Mouse (Mus musculus) mouse trophoblast stem cell (cell line): Measurements from ENCODE around the gene Abcc9.

ENCODE experiments used
- in situ Hi-C, 2 experiments: fragments of 300-500 bp; cut with MseI, MboI; formaldehyde crosslinking; loops; 2 replicates in 1 of 2; 3 replicates in 1 of 2; pipeline ENCODE4 v1.15.1; 2025

The Abcc9 gene

DNA sequence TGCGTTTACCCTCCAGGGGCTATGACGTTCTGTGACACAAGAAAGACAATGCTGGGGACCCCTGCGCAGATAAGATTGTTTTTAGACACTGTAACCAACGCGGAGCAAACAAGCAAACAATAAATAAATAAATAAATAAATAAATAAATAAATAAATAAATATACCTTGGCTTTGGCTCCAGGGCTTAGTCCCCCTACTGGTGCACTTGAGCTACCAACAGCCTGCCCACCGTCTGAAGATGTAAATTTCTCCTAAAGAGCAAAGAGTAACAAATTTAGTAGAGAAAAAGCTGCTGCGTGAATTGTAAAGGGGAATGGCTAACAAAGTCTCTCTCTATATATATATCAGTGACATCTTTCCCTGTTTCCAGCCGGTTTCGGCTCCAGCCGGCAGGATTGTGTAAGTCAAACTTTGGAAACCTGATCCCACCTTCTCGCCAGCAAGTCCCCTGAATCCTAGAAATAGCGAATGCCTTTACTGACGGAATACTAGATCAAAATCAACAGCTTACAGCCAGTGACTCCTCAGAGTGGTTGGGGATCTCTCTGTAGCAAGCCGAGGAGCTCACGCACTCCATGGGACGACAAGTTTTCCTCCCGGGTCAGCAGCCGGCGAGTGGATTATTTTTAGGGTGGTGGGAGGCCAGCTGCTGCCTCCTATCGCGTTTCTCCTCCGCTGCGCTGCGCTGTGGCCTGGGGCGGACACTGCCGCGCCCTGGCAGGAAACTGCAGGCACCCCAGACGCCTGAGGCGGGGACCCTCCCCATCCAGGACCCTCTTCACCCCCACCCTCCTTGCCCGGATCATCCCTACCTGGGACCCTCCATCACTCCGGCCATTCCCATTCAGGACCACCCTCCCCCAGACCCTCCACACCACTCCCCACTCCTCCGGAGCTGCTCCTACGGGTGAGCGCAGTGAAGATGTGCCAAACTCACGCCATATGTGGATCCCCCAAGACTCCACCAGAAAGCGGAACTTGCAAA, at the start of gene Abcc9:
Abcc9 (minus strand) TSS at position 664 of the 986 bp plus-strand sequence.
- in situ Hi-C loops = no loop called here

DNA sequence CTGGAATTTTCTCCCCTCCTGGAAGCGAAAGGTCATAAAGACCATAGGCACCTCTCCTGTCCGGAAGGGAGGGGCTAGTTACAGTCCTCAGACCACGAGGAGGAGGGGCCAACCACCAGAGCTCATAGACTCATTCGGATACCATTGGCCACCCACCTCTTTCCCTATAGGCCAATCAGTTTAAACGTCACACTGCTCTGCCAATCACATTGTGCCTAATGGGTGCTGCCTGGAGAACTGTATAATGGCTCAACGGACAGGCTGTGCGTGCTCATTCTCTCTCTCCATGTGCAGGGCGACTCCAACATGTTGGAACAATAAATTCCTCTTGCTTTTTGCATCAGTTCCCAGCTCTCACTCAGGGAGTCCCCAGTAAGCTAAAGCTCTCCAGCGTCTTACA, 49.2 kb upstream of the Abcc9 start:
- in situ Hi-C loops = no loop called here

DNA sequence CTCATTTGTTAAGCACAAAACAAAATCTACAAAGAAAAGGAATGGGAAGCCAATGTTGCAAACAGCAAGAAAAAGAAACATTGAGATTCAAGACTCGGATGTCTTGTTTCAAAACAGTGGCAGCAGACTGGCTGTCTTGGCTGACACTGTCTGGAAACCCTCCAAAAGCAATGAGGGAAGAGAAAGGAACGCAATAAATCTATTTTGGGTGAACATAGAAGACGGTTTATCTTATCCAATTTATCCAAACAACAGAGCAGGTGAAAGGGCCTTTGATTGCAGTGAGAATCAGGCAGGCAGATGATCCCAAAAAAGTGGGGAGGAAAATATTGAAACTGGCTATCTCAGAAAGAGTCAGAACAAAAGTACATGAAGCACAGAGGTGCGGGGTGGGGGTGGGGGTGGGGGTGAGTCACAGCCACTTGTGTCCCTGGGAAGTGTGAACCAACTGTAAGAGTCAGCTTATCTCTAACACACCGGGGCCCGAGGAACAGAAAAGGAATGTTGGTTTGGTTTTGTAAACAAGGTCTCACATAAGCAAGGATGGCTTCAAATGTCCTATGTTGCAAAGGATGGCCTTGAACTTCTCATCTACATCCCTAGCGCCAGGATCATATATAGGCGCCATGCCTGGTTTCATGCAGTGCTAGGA, 46.1 kb upstream of the Abcc9 start:
- in situ Hi-C loops = loop anchor here (25.0 kb wide), 2 partner anchors 361 to 386 kb away; partner anchors contain the start of genes Golt1b (in 1 of the 2) and Recql (in 1 of the 2)

DNA sequence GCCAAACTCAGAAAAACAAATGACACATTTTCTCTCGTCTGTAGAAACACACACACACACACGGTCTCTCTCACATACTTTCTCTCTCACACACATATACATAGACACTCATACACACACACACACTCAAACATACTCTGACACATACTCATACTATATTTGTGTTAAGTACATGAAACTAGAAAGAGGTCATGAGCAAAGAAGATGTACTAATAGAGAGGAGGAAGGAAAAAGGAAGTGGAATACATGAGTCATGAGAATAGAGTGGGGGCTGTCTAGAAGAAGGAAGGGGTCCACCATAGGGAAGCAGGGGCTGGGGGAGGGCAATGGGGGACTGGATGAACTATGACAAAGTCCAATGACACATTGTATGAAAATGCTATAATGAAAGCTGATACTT, 45.0 kb upstream of the Abcc9 start:
- in situ Hi-C loops = loop anchor here (25.0 kb wide), 2 partner anchors 360 to 385 kb away; partner anchors contain the start of genes Golt1b (in 1 of the 2) and Recql (in 1 of the 2)

DNA sequence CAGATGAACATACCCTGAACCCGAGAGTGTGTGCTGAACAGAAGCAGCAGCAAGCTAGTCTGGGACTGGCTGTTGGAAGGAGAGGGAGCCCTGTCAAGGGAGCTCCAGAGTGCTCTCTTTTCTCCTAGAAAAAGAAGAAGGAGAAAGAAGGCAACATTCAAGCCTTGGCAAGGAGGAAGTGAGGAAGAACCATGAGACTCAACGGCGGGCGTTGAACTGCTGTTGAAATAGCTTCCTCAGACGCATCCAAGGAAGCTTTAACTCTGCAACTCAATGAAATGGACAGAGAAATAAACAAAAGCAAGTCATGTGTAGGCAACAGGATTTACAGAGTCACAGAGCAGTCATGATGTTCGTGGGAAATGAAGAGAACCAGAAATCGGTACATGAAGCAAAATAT, 44.6 kb upstream of the Abcc9 start:
- in situ Hi-C loops = loop anchor here (25.0 kb wide), 2 partner anchors 359 to 384 kb away; partner anchors contain the start of genes Golt1b (in 1 of the 2) and Recql (in 1 of the 2)

DNA sequence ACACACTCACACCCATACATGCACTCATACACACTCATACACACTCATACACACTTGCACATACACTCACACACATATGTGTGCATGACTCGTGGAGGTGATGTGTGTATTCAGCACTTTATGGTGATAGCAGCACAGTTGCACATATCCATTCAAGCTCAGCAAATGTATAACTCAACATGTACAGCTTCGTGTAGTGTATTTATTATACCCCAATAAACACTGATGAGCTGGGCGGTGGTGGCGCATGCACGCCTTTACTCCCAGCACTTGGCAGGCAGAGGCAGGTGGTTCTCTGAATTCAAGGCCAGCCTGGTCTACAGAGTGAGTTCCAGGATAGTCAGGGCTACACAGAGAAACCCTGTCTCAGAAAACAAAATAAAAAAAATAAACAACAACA, 43.4 kb upstream of the Abcc9 start:
- in situ Hi-C loops = loop anchor here (25.0 kb wide), 2 partner anchors 358 to 383 kb away; partner anchors contain the start of genes Golt1b (in 1 of the 2) and Recql (in 1 of the 2)

DNA sequence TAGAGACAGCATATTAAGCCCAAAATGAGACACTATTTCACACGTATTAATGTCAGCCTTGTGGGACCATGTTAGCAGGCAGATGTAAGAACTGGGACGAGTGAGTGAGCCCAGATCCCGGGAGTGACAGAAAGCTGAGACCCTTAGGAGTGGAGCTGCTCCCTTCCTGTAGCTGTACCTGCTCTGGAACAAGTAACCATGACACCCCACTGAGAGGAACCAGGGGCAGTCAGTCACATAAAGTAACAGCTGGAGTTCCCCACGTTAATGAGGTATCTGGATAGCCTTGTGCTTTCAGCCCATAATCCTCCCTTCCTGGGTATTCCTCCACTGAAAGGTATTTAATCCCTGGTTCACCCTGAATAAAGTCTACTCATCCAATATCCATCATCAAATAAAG, 41.1 kb upstream of the Abcc9 start:
- in situ Hi-C loops = loop anchor here (25.0 kb wide), 2 partner anchors 356 to 381 kb away; partner anchors contain the start of genes Golt1b (in 1 of the 2) and Recql (in 1 of the 2)

DNA sequence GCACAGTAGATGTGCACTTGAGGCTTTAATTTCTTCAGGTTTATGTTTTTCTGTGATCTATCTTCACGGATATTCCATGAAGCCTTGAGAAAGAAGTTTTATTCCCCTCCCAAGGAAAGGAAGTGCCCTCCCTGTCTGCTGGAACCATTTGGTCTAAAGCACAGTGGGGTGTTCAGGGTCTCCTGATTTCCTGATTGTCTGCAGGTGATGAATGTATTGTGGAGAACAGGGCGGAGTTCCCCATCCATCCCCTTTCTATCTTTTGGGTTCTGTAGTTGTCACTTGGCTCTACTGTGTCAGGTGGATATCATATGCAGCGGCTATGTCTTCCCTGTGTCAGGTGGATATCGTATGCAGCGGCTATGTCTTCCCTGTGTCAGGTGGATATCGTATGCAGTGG, 39.6 kb upstream of the Abcc9 start:
- in situ Hi-C loops = loop anchor here (25.0 kb wide), 2 partner anchors 354 to 379 kb away; partner anchors contain the start of genes Golt1b (in 1 of the 2) and Recql (in 1 of the 2)

DNA sequence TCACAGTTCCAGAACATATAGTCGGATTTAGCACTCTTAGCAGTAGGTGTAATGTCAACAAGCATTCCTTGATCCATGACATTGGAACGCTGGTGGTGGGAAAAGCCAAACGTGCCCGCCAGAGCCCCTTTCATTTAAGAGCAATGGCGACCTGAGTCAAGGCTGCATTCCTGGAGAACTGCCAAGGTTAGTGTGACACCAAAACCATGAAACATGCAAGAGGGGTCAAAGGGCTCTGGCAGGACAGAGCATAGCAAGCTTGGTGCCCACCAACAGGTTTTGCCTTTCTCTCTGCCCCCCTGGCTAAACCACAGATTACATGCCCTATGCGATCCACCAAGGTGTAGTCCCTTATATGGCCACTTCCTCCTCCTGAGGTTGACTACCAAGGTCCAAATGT, 36.5 kb upstream of the Abcc9 start:
- in situ Hi-C loops = loop anchor here (25.0 kb wide), 2 partner anchors 351 to 376 kb away; partner anchors contain the start of genes Golt1b (in 1 of the 2) and Recql (in 1 of the 2)

DNA sequence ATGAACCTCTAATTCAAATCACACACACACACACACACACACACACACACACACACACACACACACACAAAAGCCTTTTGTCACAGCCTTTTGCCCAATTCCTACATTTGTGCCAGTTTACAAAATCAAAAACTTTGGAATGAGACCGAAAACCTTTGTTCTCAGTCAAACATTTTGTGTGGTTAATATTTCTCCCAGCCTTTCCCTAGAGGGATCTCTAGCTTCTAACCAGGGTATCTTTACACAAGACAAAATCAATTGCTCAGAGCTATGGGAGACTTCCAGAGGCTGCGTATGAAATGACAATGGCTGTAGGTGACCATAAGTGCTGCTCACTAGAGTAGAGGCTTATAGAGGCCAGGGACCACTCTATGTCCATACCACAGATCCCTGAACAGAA, 36.1 kb upstream of the Abcc9 start:
- in situ Hi-C loops = loop anchor here (25.0 kb wide), 2 partner anchors 351 to 376 kb away; partner anchors contain the start of genes Golt1b (in 1 of the 2) and Recql (in 1 of the 2)

DNA sequence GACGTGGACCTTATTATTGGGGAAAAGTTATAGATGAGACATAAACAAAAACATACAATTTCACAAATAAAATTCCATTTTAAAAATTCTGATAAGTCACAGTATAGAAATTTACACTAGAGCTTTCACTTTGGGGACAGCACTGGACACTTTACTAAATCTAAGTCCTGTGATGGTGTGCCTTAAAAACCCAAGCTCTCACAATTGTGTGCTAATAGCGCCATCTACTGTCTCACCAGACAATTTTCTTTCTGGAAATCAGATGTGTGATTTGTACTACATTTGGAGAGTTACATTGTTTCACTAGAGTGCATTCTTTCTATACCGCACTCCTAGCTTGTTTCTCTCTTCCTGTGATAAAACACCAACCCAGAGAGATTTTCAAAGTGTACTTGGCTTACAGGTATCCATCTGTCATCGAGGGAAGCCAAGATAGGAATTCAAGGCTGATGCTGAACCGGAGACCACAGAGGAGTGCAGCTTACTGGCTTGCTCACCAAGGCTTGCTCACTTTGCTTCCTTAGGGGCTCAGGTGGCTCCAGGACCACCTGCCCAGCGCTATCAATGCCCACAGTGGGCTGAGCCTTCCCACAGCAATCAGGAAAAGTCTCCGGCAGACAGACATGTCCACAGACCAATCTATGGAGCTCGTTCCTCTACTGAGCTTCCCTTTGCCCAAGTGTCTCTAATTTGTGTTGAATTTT, 33.3 kb upstream of the Abcc9 start:
- in situ Hi-C loops = loop anchor here (25.0 kb wide), 2 partner anchors 348 to 373 kb away; partner anchors contain the start of genes Golt1b (in 1 of the 2) and Recql (in 1 of the 2)

DNA sequence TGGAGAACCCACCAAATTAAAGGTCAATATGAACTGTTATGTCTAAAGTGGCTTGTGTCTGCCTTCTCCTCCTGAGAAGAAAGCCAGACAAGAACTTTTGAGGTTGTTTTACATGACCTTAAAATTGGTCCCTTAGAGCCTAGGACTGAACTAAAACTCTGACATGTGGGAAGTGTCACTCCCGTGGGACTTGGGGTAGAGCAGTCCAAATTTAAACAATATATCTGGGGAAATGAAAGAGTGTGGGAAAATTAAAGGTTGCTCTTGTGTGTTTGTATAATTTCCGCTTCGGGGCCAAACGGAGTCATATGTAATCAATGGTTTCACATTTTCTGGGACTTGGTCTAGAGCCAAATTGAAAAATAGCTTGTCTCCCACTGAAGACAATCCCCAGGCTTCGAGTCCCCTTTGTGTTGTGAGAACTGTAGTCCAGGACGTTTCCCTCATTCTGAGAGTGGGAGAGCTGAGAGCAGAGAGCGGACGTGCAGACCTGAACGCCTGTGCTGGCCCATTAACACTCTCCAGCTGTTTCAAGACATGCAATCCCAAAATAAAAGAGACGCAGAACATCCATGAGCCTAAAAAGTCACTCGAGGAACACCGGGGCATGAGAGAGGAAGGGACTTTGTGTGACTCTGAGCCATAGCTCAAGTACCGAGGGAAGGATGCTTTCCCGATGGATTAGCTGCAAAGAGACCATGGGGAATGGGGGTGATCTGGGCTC, 30.6 kb upstream of the Abcc9 start:
- in situ Hi-C loops = loop anchor here (5.0 to 25.0 kb wide), 4 partner anchors 205 to 370 kb away; partner anchors contain the start of genes Golt1b (in 1 of the 2) and Recql (in 1 of the 2)

DNA sequence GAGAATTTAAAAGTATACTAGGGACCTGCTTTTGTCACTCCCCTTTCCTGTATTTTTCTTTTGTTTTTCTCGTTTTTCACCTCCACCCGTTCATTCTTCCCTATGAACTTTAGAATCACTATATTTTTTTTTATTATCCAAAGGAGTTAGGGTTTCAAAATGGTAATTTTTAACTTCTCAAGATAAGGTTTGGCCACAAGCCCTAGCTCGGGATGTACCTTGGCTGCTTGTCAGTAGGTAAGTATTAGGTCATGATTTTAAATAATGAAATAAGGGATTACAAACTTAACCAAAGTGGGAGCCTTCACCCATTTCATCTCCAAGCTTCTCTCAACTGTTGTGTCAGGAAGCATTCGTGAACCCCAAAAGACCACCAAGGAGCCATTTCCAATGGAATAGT, 23.9 kb upstream of the Abcc9 start:
- in situ Hi-C loops = loop anchor here (25.0 kb wide), 2 partner anchors 339 to 364 kb away; partner anchors contain the start of genes Golt1b (in 1 of the 2) and Recql (in 1 of the 2)

DNA sequence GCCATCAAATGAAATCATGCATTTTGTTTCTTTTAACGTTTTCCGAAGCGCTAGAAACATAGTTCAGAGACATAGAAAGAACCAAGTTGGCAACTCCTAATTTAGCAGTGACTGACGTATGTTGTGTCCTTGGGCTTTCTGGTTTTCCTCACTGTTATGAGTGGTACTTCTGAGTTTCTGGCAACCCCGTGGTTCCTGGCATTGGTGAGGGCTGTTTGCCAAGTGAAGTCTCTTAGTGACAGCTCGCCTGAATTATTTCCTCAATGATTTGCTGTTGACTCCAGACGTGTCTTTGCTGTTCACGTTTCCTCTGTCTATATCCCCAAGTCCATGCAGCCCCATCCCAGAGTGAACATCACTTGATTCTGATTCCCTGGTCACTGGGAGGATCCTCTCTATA, 19.6 kb upstream of the Abcc9 start:
- in situ Hi-C loops = no loop called here

DNA sequence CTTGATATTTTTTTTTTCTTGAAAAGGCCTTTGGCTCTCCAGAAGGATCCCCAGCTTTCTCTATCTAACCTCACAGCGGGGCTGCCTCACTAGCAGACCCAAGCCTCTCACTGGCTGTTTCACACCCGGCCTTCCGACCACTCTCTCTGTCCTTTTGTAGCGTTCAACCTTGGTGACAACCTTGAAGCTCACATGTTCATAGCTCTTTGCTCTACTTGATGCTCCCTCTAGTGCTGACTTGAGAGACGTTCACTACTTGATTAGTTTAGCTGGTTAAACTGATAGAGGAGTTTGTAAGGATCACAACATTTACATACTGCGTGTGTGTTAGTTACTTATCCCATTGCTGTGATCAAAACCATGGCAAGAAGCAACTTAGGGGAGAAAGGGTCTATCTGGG, 18.5 kb upstream of the Abcc9 start:
- in situ Hi-C loops = no loop called here

DNA sequence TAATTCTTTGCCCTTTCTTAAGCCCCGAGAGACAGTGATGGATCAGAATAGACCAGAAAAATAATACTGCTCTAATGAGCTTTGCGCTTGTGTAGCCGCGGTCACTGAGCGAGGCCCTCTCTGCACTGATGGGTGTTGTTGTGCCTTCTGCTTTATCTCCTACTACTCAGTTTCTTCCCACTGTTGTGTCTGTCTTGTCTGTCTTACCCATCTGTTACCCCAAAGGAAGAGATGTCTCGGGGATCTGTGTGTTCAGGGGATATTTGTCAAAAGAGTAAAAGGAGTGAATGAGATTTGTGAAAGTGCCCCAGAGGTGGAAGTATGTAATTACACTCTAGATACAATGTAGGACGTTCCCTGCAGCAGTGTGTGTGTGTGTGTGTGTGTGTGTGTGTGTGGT, 16.1 kb upstream of the Abcc9 start:
- in situ Hi-C loops = no loop called here

DNA sequence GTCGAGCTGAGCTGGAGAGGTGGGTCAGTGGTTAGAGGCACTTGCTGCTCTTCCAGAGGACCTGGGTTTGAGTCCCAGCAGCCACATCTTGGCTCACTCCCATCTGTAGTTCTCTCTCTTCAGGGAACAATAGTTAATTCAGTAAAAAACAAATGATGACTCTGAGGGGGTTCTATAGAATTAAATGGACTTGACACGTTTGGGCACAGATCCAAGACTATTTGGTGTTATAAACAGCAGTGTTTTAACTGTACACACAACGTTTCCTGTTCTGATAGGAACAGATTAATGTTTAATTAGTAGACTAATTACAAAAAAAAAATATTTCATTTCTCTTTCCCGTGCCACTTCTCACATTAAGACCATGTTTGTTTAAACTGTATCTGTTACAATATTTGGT, 15.1 kb upstream of the Abcc9 start:
- in situ Hi-C loops = no loop called here

DNA sequence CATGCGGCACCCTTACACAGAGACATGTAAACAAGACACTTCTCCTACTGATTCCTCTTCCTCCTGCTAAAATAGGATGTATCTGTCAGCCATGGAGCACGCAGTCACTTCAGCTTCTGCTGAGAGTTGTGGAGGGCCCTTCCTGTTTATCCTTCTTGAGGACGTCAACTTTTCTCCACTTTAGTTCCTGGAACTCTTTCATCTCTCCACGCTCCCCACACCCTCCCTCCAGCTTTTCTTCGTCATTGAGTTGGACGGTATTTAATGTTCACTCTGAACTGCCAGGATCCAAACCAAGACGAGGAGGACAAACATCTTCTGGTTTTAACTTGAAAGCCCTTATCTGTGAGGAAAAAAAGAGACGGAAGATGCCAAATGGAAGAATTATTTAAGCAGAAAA, 12.9 kb upstream of the Abcc9 start:
- in situ Hi-C loops = no loop called here

DNA sequence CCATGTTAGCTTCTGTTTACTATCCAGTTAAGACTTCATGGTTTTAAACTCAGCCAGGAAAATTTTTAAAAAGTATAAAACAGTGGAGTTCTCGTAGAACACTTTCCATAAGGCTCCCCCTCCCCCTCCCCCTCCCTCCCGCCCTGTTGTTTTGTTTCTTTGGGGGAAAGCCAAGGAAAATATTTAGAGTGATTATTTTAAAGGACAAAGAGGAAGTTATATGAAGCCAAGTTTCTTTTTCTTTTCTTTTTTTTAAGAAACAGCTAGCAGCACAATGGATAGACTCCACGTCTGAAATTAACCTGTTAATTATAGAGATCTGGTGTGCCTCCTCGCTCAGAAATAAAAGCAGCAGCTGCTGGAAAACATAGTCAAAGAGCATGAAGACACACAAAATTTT, 9.0 kb upstream of the Abcc9 start:
- in situ Hi-C loops = no loop called here

DNA sequence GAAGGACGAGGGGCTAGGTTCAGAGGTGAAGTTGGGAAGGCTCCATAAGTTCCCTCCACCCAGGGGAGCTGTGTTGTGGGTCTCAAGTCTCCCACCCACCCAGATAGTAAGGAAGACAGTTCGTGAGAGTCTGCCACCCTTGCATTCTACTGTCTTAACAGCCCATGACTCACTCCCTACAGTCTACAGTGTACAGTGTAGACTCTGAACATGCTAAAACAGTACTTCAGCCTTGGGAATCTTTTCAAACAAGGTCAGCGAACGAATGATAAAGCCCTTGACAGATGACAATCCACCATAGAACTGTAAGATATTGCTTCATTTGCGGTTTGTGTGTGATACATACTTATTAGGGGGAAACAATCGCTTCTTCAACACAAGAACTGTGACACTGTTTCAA, 8.6 kb upstream of the Abcc9 start:
- in situ Hi-C loops = no loop called here
